Mouse (Mus musculus) bone marrow, adult 2 months (tissue): ENCODE results near the gene Zfp592.

Experiments
- CTCF ChIP-seq: fragments of 200-500 bp; IDR thresholded peaks from 2 replicates; pipeline ENCODE4 v1.5.1; 2011; ENCODE audit warnings: low read length, control low read depth; ENCODE audit not compliant: control insufficient read depth, insufficient read depth
- POLR2A ChIP-seq: fragments of 200-500 bp; IDR thresholded peaks from 2 replicates; pipeline ENCODE4 v1.6.1; 2011; ENCODE audit warnings: low read depth, mild to moderate bottlenecking, control low read depth, low read length, borderline replicate concordance; ENCODE audit not compliant: control insufficient read depth

DNA sequence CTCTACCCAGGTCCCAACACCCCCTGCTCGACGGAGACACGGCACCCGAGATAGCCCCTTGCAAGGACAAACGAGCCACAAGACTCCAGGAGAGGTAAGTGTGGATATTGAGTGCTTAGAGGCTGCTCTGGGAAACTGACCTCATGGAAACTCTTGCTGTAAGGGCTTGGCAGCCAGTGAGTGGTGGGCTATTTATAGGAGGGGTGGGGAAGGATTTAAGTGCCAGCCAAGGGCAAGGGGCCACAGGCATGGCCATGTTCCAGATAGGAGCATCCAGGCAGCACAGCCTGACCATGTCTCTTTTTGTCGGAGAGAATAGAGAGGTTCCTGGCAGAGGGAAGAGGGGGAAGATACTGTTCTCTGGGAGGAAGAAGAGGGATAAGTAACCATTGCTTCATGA, 85.3 kb downstream of the Zfp592 start:
- TF ChIP-seq POLR2A (no peak), CTCF (no peak)
